Mouse (Mus musculus): ENCODE results near the gene 1600014C10Rik.

1600014C10Rik gene

GRCm38 (mm10) chr7:38217417-38218171 is 34.6 kb downstream of the 1600014C10Rik start:
- DNase-seq: peak; percentile 74 to 91

- no peak for DNase-seq
Observed at GRCm38 (mm10) chr7:38218631-38219367, 35.8 kb downstream of the 1600014C10Rik start.

- no peak for DNase-seq
Observed at GRCm38 (mm10) chr7:38219526-38219925, 36.5 kb downstream of the 1600014C10Rik start.

GRCm38 (mm10) chr7:38220866-38221265 is 37.8 kb downstream of the 1600014C10Rik start:
- no peak for DNase-seq

DNA sequence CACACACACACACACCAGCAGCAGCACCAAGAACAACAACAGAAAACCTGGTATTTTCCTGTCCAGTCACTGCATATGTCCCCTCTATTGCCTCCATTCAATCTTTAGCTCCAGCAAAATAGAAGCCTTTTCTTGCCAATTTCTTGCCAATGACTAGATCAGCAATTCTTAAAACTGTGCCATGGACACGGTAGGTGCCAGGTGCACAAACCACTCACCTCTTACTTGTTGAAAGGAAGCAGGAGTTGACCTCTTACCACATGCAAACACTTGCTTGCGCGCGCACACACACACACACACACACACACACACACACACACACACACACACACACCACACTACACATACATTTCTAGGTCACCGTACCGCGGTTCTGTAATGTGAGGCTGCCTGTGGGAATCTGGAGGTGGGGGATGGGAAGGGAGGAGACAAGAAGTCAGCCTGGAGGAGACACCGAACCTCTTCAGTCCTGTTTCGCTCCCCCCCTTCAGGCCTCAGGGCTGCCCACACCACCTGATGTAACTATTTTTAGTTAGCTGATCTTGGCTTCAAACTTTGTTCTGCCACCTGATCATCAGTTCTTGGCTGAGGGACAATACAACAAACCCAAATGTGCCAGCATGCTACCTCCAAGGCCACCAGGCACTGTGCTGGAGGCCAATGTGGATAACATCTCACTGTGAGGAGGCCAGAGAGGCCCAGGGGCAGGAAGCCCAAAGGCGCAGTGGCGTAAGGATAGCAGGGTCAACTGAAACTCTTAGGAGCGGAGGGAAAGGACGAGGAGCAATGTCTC is 41.8 kb downstream of the 1600014C10Rik start:
- no peak for DNase-seq

GRCm38 (mm10) chr7:38226226-38226625 is 43.2 kb downstream of the 1600014C10Rik start:
- no peak for DNase-seq

DNA sequence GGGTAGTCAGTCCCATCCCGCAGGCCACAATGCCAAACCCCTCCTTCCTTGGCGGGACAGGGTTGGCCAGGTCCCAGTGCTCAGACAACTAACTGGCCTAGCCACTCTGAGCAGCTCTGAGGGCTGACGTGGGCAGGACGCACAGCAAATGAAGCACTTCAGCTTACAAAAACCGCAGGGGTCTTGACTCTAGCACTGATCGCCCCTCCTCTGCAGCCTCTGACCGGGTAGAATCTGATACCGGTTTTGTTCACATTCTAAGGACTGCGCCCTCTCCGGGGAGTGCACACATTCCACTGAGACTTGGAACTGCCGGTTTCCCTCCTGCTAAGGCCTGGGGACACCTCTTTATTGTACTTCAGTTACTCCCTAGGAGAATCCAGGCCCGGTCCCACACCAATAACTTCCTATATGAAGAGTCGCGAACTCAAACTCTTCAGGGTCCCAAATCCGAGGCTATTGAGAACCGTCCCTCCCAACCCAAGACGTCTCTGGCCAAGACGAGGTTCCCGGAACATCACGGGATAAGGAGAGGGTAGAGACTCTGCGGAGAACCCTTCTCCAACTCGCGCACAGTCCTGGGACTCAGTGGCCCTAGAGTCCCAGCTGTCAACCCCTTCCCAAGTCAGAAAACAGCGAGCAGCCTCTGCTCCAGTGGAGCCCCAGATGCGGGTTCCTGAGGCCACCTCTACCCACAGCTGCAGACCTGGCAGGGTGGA is 44.3 kb downstream of the 1600014C10Rik start:
- peak; percentile 77 to 87 for DNase-seq

DNA sequence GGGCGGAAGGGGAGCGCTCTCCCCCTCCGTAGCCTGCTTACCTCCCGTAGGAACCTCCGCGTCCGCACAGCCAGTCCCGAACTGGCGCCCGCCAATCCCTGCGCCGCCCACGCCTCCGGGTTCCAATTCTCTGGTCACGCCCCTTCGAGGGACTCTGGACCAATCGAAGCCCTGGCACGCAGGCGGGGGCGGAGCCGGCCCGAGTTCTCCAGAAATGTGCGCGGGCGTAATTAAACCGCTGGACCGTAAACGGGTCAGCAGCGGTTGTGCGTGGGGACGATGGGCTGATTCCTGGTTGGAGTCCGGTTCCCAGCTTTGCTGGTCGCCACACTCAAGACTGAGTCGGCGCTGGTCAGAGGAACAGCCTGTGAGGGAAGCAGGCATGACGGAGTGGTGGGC is 44.9 kb downstream of the 1600014C10Rik start, which contains the start of gene Plekhf1:
Gene Plekhf1 (minus strand): TSS at position 117 of the 399 bp plus-strand sequence.
- DNase-seq: peak; percentile 92 to 94

DNA sequence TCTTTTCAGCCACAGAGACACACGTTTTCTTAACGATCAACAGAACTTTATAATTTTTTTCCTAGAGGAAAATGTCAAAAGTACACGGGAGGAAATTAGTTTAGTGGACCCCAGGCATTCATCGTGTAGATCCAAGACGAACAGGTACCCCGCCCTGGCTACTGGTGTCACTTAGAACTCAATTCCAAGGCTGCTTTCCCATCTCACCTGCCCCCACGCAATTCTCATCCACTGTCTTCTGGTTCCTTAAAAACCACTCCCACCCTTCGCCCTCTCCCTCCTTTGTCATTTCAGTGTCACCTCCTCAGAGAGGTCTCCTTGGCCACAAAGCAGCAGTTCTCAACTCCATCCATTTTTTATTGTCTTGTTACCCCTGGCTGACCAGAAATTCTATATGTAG is 45.3 kb downstream of the 1600014C10Rik start:
- no peak for DNase-seq

- DNase-seq: no peak
Observed at GRCm38 (mm10) chr7:38230285-38230684, 47.3 kb downstream of the 1600014C10Rik start.

- no peak for DNase-seq
Observed at GRCm38 (mm10) chr7:38236400-38237105, 53.5 kb downstream of the 1600014C10Rik start.

GRCm38 (mm10) chr7:38237140-38237539 is 54.1 kb downstream of the 1600014C10Rik start:
- DNase-seq: no peak

DNA sequence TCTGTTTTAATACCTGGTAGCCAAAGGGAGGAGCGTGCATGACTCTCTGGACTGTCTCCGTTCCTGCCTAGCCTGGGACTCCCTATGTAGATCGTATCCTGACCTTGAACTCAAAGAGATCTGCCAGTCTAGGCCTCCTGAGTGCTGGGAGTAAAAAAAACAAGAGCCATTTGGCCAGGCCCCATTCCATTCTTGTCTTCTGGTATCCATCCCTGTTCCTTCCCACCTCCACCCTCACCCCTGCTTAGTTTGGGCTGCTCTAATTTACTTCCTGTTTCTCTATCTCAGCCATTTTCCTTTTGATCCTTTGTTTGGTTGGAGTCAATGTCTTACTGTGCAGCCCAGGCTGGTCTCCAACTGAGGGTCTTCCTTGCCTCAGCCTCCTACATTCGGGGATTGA is 59.4 kb downstream of the 1600014C10Rik start:
- DNase-seq: no peak

All from lung, postnatal 4 days (tissue).